Mouse (Mus musculus) heart, embryonic 15.5 days (tissue): Measurements from ENCODE around the gene Sgcd. TPM values are rescaled to one million over a fixed set of nuclear protein-coding genes. Genes with fewer than 3 reads are reported as not detected.
"Not testable (repeated sequence)": the region's sequence is repeated elsewhere in the genome, so short reads cannot be mapped to it uniquely, and the experiment has no call there.

Experiments
- ATAC-seq: fragments of 200-750 bp; cut with Nextera tagmentation; replicated peaks from 2 replicates; pipeline ENCODE4 v1.8.0; 2017; ENCODE audit warnings: low read depth, moderate TSS enrichment; ENCODE audit not compliant: insufficient number of reproducible peaks, insufficient read depth, low FRiP score
- H3K27ac ChIP-seq: fragments of 300-500 bp; sonication (generic); 2 replicates; pipeline ENCODE4 v1.5.1; 2015; ENCODE audit warnings: mild to moderate bottlenecking, inconsistent platforms
- H3K27me3 ChIP-seq: fragments of 300-500 bp; sonication (generic); 2 replicates; pipeline ENCODE4 v1.6.1; 2015; ENCODE audit warnings: inconsistent platforms
- H3K36me3 ChIP-seq: fragments of 300-500 bp; sonication (generic); 2 replicates; pipeline ENCODE4 v1.6.1; 2015; ENCODE audit warnings: mild to moderate bottlenecking, inconsistent platforms
- H3K4me1 ChIP-seq: fragments of 300-500 bp; sonication (generic); replicated peaks from 2 replicates; pipeline ENCODE4 v1.6.1; 2015; ENCODE audit warnings: inconsistent platforms
- H3K4me2 ChIP-seq: fragments of 300-500 bp; sonication (generic); 2 replicates; pipeline ENCODE4 v1.6.1; 2015; ENCODE audit warnings: inconsistent platforms, mild to moderate bottlenecking, moderate library complexity
- H3K4me3 ChIP-seq: fragments of 300-500 bp; sonication (generic); 2 replicates; pipeline ENCODE4 v1.5.1; 2015; ENCODE audit warnings: mild to moderate bottlenecking, inconsistent platforms
- H3K9ac ChIP-seq: fragments of 300-500 bp; sonication (generic); 2 replicates; pipeline ENCODE4 v1.6.1; 2015; ENCODE audit warnings: mild to moderate bottlenecking, inconsistent platforms
- H3K9me3 ChIP-seq: fragments of 300-500 bp; sonication (generic); replicated peaks from 2 replicates; pipeline ENCODE4 v1.6.1; 2016; ENCODE audit warnings: inconsistent platforms
- WGBS: fragments of 180-500 bp; shearing (Covaris S2); methylation state at CpG from one replicate; pipeline ENCODE4 v1.1.7; 2015; ENCODE audit warnings: mixed read lengths; 5-methylcytosine and 5-hydroxymethylcytosine counted together
- polyA plus RNA-seq: library from polyadenylated mRNA; unstranded; fragments of >200 nt; fragmentation: Nextera tagmentation; extraction: Ambion mirVana; gene quantifications from 2 replicates; pipeline ENCODE4 v1.2.1, GENCODE M21; 2015

Sgcd gene
- polyA plus RNA-seq, 1 experiment from 2014 or later = 6.2 TPM

GRCm38 (mm10) chr11:47446337-47446736 lies 542.4 kb downstream of the Sgcd start:
- 75% methylated on average over 3 of the region's 3 CpGs for WGBS
- Histone ChIP-seq H3K27me3 (no peaks in the 10 kb centered on the region), H3K4me3 (no peak overlapping the region), H3K27ac (no peak overlapping the region), H3K4me2 (no peak overlapping the region), H3K9me3 (no peaks in the 10 kb centered on the region), H3K9ac (no peak overlapping the region), H3K36me3 (no peaks in the 10 kb centered on the region), H3K4me1 (0 out of 2 replicates have a peak, but pooled peaks cover 4% of the 10 kb centered on the region)
- ATAC-seq = no peak

- 0 out of 2 replicates have a peak, but pooled peaks cover 4% of the 10 kb centered on the region for H3K4me1 ChIP-seq
- H3K36me3 ChIP-seq = no peaks in the 10 kb centered on the region
- H3K9me3 ChIP-seq = no peaks in the 10 kb centered on the region
- H3K9ac ChIP-seq = no peak overlapping the region
- no peak for ATAC-seq
- no peak overlapping the region for H3K27ac ChIP-seq
- no peak overlapping the region for H3K4me2 ChIP-seq
- 65% methylated on average over 2 of the region's 2 CpGs for WGBS
- H3K27me3 ChIP-seq = no peaks in the 10 kb centered on the region
- no peak overlapping the region for H3K4me3 ChIP-seq
Measured at GRCm38 (mm10) chr11:47445683-47446082, 543.1 kb downstream of the Sgcd start.

- Histone ChIP-seq H3K27me3 (no peaks in the 10 kb centered on the region), H3K27ac (0 out of 2 replicates have a peak overlapping the region, but pooled peaks have one; percentile 37), H3K36me3 (no peaks in the 10 kb centered on the region), H3K4me1 (0 out of 2 replicates have a peak, but pooled peaks cover 4% of the 10 kb centered on the region), H3K4me3 (no peak overlapping the region), H3K9ac (no peak overlapping the region), H3K9me3 (no peaks in the 10 kb centered on the region), H3K4me2 (no peak overlapping the region)
- no peak for ATAC-seq
- WGBS = 27% methylated on average over 2 of the region's 2 CpGs
Measured at GRCm38 (mm10) chr11:47442266-47442665, 546.5 kb downstream of the Sgcd start.

- H3K4me2 ChIP-seq = no peak overlapping the region
- H3K4me3 ChIP-seq = no peak overlapping the region
- ATAC-seq = no peak
- H3K9me3 ChIP-seq = no peaks in the 10 kb centered on the region
- H3K9ac ChIP-seq = no peak overlapping the region
- H3K4me1 ChIP-seq = no peaks in the 10 kb centered on the region
- no peaks in the 10 kb centered on the region for H3K27me3 ChIP-seq
- WGBS = 42% methylated on average over 3 of the region's 3 CpGs
- H3K36me3 ChIP-seq = no peaks in the 10 kb centered on the region
- no peak overlapping the region for H3K27ac ChIP-seq
Measured at GRCm38 (mm10) chr11:47399607-47400006, 589.2 kb downstream of the Sgcd start.

GRCm38 (mm10) chr11:47390798-47391197 lies 598.0 kb downstream of the Sgcd start:
- ATAC-seq = not testable (repeated sequence)
- 18% methylated on average over 2 of the region's 2 CpGs for WGBS

GRCm38 (mm10) chr11:47389327-47389726 lies 599.4 kb downstream of the Sgcd start:
- no peaks in the 10 kb centered on the region for H3K4me1 ChIP-seq
- no peak overlapping the region for H3K27ac ChIP-seq
- ATAC-seq = no peak
- H3K4me3 ChIP-seq = no peak overlapping the region
- H3K9ac ChIP-seq = no peak overlapping the region
- H3K27me3 ChIP-seq = no peaks in the 10 kb centered on the region
- no peak overlapping the region for H3K4me2 ChIP-seq
- no peaks in the 10 kb centered on the region for H3K9me3 ChIP-seq
- no peaks in the 10 kb centered on the region for H3K36me3 ChIP-seq

More at GRCm38 (mm10) chr11:47390798-47391197, 598.0 kb downstream of the Sgcd start:
- H3K9ac ChIP-seq, H3K27ac ChIP-seq, H3K27me3 ChIP-seq, H3K4me2 ChIP-seq, H3K4me1 ChIP-seq, H3K36me3 ChIP-seq, H3K4me3 ChIP-seq, H3K9me3 ChIP-seq: not testable (repeated sequence)

- no peaks in the 10 kb centered on the region for H3K36me3 ChIP-seq
- H3K4me3 ChIP-seq = no peak overlapping the region
- H3K9me3 ChIP-seq = no peaks in the 10 kb centered on the region
- H3K4me2 ChIP-seq = no peak overlapping the region
- WGBS = 70% methylated on average over 3 of the region's 3 CpGs
- no peak overlapping the region for H3K27ac ChIP-seq
- no peaks in the 10 kb centered on the region for H3K4me1 ChIP-seq
- no peak for ATAC-seq
- no peak overlapping the region for H3K9ac ChIP-seq
- H3K27me3 ChIP-seq = no peaks in the 10 kb centered on the region
Measured at GRCm38 (mm10) chr11:47387726-47388125, 601.0 kb downstream of the Sgcd start.

GRCm38 (mm10) chr11:47386136-47386535 lies 602.6 kb downstream of the Sgcd start:
- Histone ChIP-seq H3K4me1 (no peaks in the 10 kb centered on the region), H3K27me3 (no peaks in the 10 kb centered on the region), H3K9me3 (no peaks in the 10 kb centered on the region), H3K27ac (no peak overlapping the region), H3K4me2 (no peak overlapping the region), H3K36me3 (no peaks in the 10 kb centered on the region), H3K4me3 (no peak overlapping the region), H3K9ac (no peak overlapping the region)
- ATAC-seq = no peak

GRCm38 (mm10) chr11:47379630-47379958 lies 609.2 kb downstream of the Sgcd start:
- Histone ChIP-seq H3K4me3 (peak overlapping the region; percentile 62), H3K4me1 (peaks cover 15% of the 10 kb centered on the region), H3K27me3 (no peaks in the 10 kb centered on the region), H3K9me3 (no peaks in the 10 kb centered on the region), H3K36me3 (no peaks in the 10 kb centered on the region), H3K27ac (peak overlapping the region; percentile 97), H3K4me2 (peak overlapping the region; percentile 80), H3K9ac (peak overlapping the region; percentile 69)
- WGBS = 35% methylated on average over 4 of the region's 4 CpGs
- no peak for ATAC-seq

- Histone ChIP-seq H3K27me3 (no peaks in the 10 kb centered on the region), H3K27ac (peak overlapping the region; percentile 97), H3K9me3 (no peaks in the 10 kb centered on the region), H3K4me1 (peaks cover 15% of the 10 kb centered on the region), H3K4me3 (peak overlapping the region; percentile 62), H3K4me2 (peak overlapping the region; percentile 80), H3K36me3 (no peaks in the 10 kb centered on the region), H3K9ac (peak overlapping the region; percentile 69)
- WGBS = 3% methylated on average over 25 of the region's 25 CpGs
- peak; percentile 91 for ATAC-seq
Measured at GRCm38 (mm10) chr11:47378843-47379629, 609.7 kb downstream of the Sgcd start.

GRCm38 (mm10) chr11:47377421-47377820 lies 611.3 kb downstream of the Sgcd start:
- peak overlapping the region; percentile 15; the same call in 1 of the 2 replicates for H3K9ac ChIP-seq
- no peaks in the 10 kb centered on the region for H3K9me3 ChIP-seq
- H3K36me3 ChIP-seq = no peaks in the 10 kb centered on the region
- no peaks in the 10 kb centered on the region for H3K27me3 ChIP-seq
- H3K4me2 ChIP-seq = peak overlapping the region; percentile 55
- H3K27ac ChIP-seq = peak overlapping the region; percentile 91
- ATAC-seq = peak; percentile 66
- H3K4me3 ChIP-seq = peak overlapping the region; percentile 35
- 34% methylated on average over 6 of the region's 6 CpGs for WGBS
- H3K4me1 ChIP-seq = peaks cover 16% of the 10 kb centered on the region

GRCm38 (mm10) chr11:47376915-47377314 lies 611.9 kb downstream of the Sgcd start:
- Histone ChIP-seq H3K4me1 (peaks cover 21% of the 10 kb centered on the region), H3K36me3 (no peaks in the 10 kb centered on the region), H3K27me3 (no peaks in the 10 kb centered on the region), H3K4me3 (peak overlapping the region; percentile 35), H3K4me2 (peak overlapping the region; percentile 55), H3K9ac (peak overlapping the region; percentile 15; the same call in 1 of the 2 replicates), H3K27ac (peak overlapping the region; percentile 91), H3K9me3 (no peaks in the 10 kb centered on the region)
- 37% methylated on average over 1 of the region's 1 CpGs for WGBS
- no peak for ATAC-seq
